Mouse (Mus musculus) liver, embryonic 15.5 days (tissue): Measurements from ENCODE around the gene Cldn34c3. TPM values are rescaled to one million over a fixed set of nuclear protein-coding genes. Genes with fewer than 3 reads are reported as not detected.
"Not testable (repeated sequence)": the region's sequence is repeated elsewhere in the genome, so short reads cannot be mapped to it uniquely, and the experiment has no call there.

Experiments used
- ATAC-seq: fragments of 200-750 bp; cut with Nextera tagmentation; 2 replicates; pipeline ENCODE4 v1.8.0; 2017; ENCODE audit warnings: moderate number of reproducible peaks, mild to moderate bottlenecking, moderate library complexity; ENCODE audit not compliant: insufficient read depth
- H3K27ac ChIP-seq: fragments of 300-500 bp; sonication (generic); replicated peaks from 2 replicates; pipeline ENCODE4 v1.5.1; 2015; ENCODE audit warnings: mild to moderate bottlenecking, inconsistent platforms
- H3K27me3 ChIP-seq: fragments of 300-500 bp; sonication (generic); 2 replicates; pipeline ENCODE4 v1.6.1; 2015; ENCODE audit warnings: mild to moderate bottlenecking, inconsistent platforms
- H3K36me3 ChIP-seq: fragments of 300-500 bp; sonication (generic); replicated peaks from 2 replicates; pipeline ENCODE4 v1.6.1; 2015; ENCODE audit warnings: moderate library complexity, mild to moderate bottlenecking, inconsistent platforms
- H3K4me1 ChIP-seq: fragments of 300-500 bp; sonication (generic); replicated peaks from 2 replicates; pipeline ENCODE4 v1.6.1; 2015; ENCODE audit warnings: inconsistent platforms
- H3K4me2 ChIP-seq: fragments of 300-500 bp; sonication (generic); 2 replicates; pipeline ENCODE4 v1.6.1; 2015; ENCODE audit warnings: moderate library complexity, mild to moderate bottlenecking, inconsistent platforms
- H3K4me3 ChIP-seq: fragments of 300-500 bp; sonication (generic); replicated peaks from 2 replicates; pipeline ENCODE4 v1.5.1; 2015; ENCODE audit warnings: mild to moderate bottlenecking, inconsistent platforms
- H3K9ac ChIP-seq: fragments of 300-500 bp; sonication (generic); 2 replicates; pipeline ENCODE4 v1.6.1; 2015; ENCODE audit warnings: moderate library complexity, mild to moderate bottlenecking, inconsistent platforms
- H3K9me3 ChIP-seq: fragments of 300-500 bp; sonication (generic); replicated peaks from 2 replicates; pipeline ENCODE4 v1.6.1; 2016; ENCODE audit warnings: inconsistent platforms
- polyA plus RNA-seq: library from polyadenylated mRNA; unstranded; fragments of >200 nt; fragmentation: Nextera tagmentation; extraction: Ambion mirVana; gene quantifications from 2 replicates; pipeline ENCODE4 v1.2.1, GENCODE M21; 2015

Cldn34c3 gene
- polyA plus RNA-seq: not detected in 2 replicates

DNA sequence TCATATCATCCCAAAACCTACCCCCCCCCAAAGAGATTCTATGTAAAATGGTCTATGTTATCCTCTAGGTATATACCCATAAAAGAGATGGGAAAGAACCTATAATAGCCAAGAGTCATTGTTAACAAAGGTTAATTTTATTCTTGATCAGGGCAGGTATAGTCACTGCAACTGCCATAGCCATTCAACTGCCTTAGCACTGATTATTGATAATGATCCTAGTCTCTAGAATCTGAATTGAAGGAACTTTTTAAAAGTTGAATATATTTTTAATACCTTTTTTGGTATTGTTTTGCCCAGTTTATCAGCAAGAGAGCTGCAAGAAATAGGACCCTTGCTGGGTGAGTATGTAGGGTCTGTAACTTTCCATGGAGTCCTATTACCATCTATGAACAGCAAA lies at the start of gene Cldn34c3:
Cldn34c3 (plus strand) TSS at position 301 of the 400 bp plus-strand sequence.
- not testable (repeated sequence) for H3K9me3 ChIP-seq, H3K4me1 ChIP-seq, H3K27me3 ChIP-seq, H3K27ac ChIP-seq, H3K9ac ChIP-seq, ATAC-seq, H3K4me3 ChIP-seq, H3K4me2 ChIP-seq, H3K36me3 ChIP-seq

Other genes with a start within 250 kb of the Cldn34c3 start
- gene Cldn34c2, start 212.0 kb upstream of the Cldn34c3 start, polyA plus RNA-seq: not detected in 2 replicates
- gene Gm17467, start 88.9 kb upstream of the Cldn34c3 start, polyA plus RNA-seq: not detected in 2 replicates